Mouse (Mus musculus) midbrain, postnatal 0 days (tissue): ENCODE results near the gene Sgsm3. TPM values are rescaled to one million over a fixed set of nuclear protein-coding genes. Genes with fewer than 3 reads are reported as not detected.

ENCODE experiments used
- ATAC-seq: fragments of 200-750 bp; cut with Nextera tagmentation; 2 replicates; pipeline ENCODE4 v1.8.0; 2017; ENCODE audit warnings: moderate number of reproducible peaks, mild to moderate bottlenecking, moderate TSS enrichment, moderate library complexity; ENCODE audit not compliant: low FRiP score
- DNase-seq: peaks from one replicate; pipeline ENCODE4 v3.0.0-alpha.2; 2015; ENCODE audit warnings: low spot score
- H3K27ac ChIP-seq: fragments of 300-500 bp; sonication (generic); 2 replicates; pipeline ENCODE4 v1.5.1; 2014; ENCODE audit warnings: low read depth, mild to moderate bottlenecking, low read length, mixed read lengths
- H3K27me3 ChIP-seq: fragments of 300-500 bp; sonication (generic); 2 replicates; pipeline ENCODE4 v1.6.1; 2014; ENCODE audit warnings: low read length, control low read depth, mixed read lengths; ENCODE audit not compliant: insufficient read depth
- H3K36me3 ChIP-seq: fragments of 300-500 bp; sonication (generic); 2 replicates; pipeline ENCODE4 v1.6.1; 2014; ENCODE audit warnings: low read length, control low read depth, mixed read lengths; ENCODE audit not compliant: insufficient read depth
- H3K4me1 ChIP-seq: fragments of 300-500 bp; sonication (generic); 2 replicates; pipeline ENCODE4 v1.6.1; 2014; ENCODE audit warnings: mild to moderate bottlenecking, control low read depth, antibody characterized with exemption, low read length, mixed read lengths; ENCODE audit not compliant: insufficient read depth
- H3K4me2 ChIP-seq: fragments of 300-500 bp; sonication (generic); 2 replicates; pipeline ENCODE4 v1.6.1; 2014; ENCODE audit warnings: low read depth, mild to moderate bottlenecking, low read length, mixed read lengths; ENCODE audit not compliant: poor library complexity, severe bottlenecking
- H3K4me3 ChIP-seq: fragments of 300-500 bp; sonication (generic); 2 replicates; pipeline ENCODE4 v1.5.1; 2014; ENCODE audit warnings: low read depth, mild to moderate bottlenecking, low read length, moderate library complexity
- H3K9ac ChIP-seq: fragments of 300-500 bp; sonication (generic); replicated peaks from 2 replicates; pipeline ENCODE4 v1.6.1; 2014; ENCODE audit warnings: mild to moderate bottlenecking, low read length, moderate library complexity, mixed read lengths; ENCODE audit not compliant: poor library complexity, severe bottlenecking
- H3K9me3 ChIP-seq: fragments of 300-500 bp; sonication (generic); 2 replicates; pipeline ENCODE4 v1.6.1; 2016; ENCODE audit warnings: low read length, control low read depth
- CTCF ChIP-seq: IDR thresholded peaks from 2 replicates; pipeline ENCODE4 v1.5.1; 2016; ENCODE audit warnings: antibody characterized with exemption, mild to moderate bottlenecking
- WGBS: fragments of 180-500 bp; shearing (Covaris S2); extraction: QIAGEN DNeasy Blood & Tissue Kit; methylation state at CpG from one replicate; pipeline ENCODE4 v1.1.7; 2014; 5-methylcytosine and 5-hydroxymethylcytosine counted together
- polyA plus RNA-seq: library from polyadenylated mRNA; unstranded; fragments of >200 nt; fragmentation: Nextera tagmentation; extraction: Ambion mirVana; gene quantifications from 2 replicates; pipeline ENCODE4 v1.2.1, GENCODE M21; 2015
- total RNA-seq: library from RNA; depleted of rRNA; stranded (reverse); fragments of >200 nt; gene quantifications from 2 replicates; pipeline ENCODE4 v1.2.3, GENCODE M21; 2014

Sgsm3 gene
- total and polyA plus RNA-seq, 2 experiments from 2014 or later = 68.4 to 83.9 TPM

DNA sequence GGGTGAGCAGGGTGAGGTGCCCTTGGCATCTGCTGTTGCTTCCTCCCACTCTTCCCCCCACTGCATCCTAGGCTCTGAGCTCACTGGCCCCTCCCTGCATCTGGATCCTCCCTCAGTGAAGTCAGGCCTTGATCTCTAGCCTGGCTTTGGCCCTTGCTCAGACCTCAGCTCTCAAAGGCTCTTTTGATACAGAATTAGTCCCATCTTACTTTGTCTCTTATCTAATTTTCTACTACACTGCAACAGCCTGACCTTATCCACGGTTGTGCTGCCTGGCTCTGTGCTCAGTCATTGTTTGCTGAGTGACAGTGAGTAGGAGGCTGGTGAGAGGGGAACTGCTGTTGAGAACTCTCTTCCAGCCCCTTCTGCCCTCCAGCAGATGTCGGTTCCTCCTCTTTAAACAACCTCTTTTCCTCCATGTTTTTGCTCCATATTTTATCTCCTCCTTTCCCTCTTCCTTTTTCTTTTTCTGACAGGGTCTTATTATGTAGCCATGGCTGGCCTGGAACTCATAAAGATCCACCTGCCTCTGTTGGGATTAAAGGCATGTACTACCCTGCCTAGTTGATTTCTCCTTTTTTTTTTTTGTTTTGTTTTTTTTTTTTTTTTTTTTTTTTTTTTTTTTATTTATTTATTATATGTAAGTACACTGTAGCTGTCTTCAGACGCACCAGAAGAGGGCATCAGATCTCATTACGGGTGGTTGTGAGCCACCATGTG, 23.0 kb downstream of the Sgsm3 start:
- 43% methylated on average over 2 of the region's 4 CpGs for WGBS

DNA sequence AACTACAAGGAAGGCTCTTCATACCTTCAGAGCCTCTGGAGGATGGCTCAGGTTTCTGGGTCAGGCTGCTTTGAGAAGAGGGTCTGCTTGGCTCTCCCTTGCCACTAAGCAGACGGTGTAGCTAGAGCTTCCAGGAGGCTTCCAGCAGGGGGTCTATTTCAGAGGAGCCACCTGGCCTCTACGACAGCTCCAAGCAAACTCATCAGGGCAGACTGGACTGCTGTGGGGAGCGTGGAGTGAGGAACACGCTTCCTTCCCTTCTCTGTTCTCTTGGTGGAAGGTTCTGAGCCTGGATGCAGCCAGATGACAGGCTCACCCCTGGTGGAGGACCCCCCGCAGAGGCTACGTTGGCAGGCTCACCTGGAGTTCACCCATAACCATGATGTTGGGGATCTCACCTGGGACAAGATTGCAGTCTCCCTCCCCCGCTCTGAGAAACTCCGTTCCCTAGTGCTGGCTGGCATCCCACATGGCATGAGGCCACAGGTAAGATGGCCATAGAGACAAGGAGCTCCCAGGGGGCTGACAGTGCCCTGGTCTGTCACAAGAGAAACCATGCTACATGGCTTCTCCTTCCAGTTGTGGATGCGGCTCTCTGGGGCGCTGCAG, 28.7 kb downstream of the Sgsm3 start:
- WGBS = 82% methylated on average over 10 of the region's 10 CpGs
- no peak for TF ChIP-seq CTCF
- peaks cover 61% of the 10 kb centered on the region for H3K36me3 ChIP-seq
- H3K27ac ChIP-seq = no peak overlapping the region
- ATAC-seq (no peak), DNase-seq (no peak)
- no peaks in the 10 kb centered on the region for H3K4me1 ChIP-seq
- no peak overlapping the region for H3K4me3 ChIP-seq
- H3K9ac ChIP-seq = no peak overlapping the region
- no peaks in the 10 kb centered on the region for H3K27me3 ChIP-seq
- no peaks in the 10 kb centered on the region for H3K9me3 ChIP-seq
- no peak overlapping the region for H3K4me2 ChIP-seq

More for the DNA sequence above, 23.0 kb downstream of the Sgsm3 start:
- Histone ChIP-seq H3K27ac (no peak overlapping the region), H3K4me2 (no peak overlapping the region), H3K4me1 (no peaks in the 10 kb centered on the region), H3K4me3 (no peak overlapping the region), H3K9ac (no peak overlapping the region), H3K9me3 (no peaks in the 10 kb centered on the region), H3K36me3 (peaks cover 13% of the 10 kb centered on the region), H3K27me3 (no peaks in the 10 kb centered on the region)
- TF ChIP-seq CTCF = no peak
- no peak for ATAC-seq
- DNase-seq = no peak

DNA sequence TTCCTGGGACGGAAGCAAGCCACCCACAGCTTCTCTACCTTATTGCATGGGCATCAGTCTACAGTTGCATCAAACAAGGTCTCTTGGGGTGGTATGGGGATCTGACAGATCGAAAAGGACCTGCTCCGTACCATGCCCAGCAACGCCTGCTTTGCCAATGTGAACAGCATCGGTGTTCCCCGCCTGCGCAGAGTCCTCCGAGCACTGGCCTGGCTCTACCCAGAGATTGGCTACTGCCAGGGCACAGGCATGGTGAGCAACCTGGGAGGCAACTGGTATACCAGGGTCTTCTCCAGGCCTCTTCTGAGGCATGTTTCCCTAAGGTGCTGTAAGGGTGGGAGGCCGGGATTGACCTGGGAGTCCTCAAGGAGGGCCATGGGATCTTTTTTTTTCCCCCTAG, 29.8 kb downstream of the Sgsm3 start:
- no peak overlapping the region for H3K9ac ChIP-seq
- no peak overlapping the region for H3K27ac ChIP-seq
- ATAC-seq (no peak), DNase-seq (no peak)
- no peak overlapping the region for H3K4me3 ChIP-seq
- no peaks in the 10 kb centered on the region for H3K4me1 ChIP-seq
- no peaks in the 10 kb centered on the region for H3K9me3 ChIP-seq
- H3K27me3 ChIP-seq = no peaks in the 10 kb centered on the region
- 93% methylated on average over 9 of the region's 9 CpGs for WGBS
- H3K4me2 ChIP-seq = no peak overlapping the region
- no peak for TF ChIP-seq CTCF
- peaks cover 72% of the 10 kb centered on the region for H3K36me3 ChIP-seq

DNA sequence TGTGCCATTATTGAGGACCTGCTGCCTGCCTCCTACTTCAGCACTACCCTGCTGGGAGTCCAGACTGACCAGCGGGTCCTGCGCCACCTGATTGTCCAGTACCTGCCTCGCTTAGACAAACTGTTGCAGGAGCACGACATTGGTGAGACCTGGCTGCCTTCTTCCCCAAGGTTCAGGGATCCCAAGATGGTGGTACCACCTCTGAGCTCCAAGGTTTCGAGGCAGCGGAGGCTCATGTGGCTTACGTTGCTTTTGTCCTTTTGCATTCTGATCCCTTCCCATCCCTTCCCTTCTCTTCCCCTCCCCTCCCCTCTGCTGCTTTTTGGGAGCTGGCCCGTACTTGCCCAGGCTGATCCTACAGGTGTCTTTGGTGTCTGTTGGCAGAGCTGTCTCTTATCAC, 30.3 kb downstream of the Sgsm3 start:
- Histone ChIP-seq H3K9ac (no peak overlapping the region), H3K4me2 (no peak overlapping the region), H3K4me3 (no peak overlapping the region), H3K9me3 (no peaks in the 10 kb centered on the region), H3K27ac (no peak overlapping the region), H3K4me1 (no peaks in the 10 kb centered on the region), H3K36me3 (peaks cover 74% of the 10 kb centered on the region), H3K27me3 (no peaks in the 10 kb centered on the region)
- WGBS = 87% methylated on average over 8 of the region's 8 CpGs
- DNase-seq = no peak
- no peak for ATAC-seq
- no peak for TF ChIP-seq CTCF

DNA sequence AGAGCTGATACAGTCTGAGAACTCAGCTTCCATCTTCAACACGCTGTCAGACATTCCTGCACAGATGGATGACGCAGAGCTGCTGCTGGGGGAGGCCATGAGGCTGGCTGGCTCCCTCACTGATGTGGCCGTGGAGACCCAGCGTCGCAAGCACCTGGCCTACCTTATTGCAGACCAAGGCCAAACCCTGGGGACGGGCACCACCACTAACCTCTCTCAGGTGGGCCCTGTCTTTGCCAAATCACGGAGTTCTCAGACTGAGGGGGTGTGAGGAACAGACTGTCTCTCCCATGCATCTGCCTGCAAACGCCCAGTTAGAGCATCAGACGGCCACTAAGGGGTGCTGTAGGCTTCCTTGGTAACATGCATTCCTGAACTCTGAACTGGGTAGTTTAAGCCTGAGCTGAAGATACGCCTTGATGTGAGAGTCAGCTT, 31.1 kb downstream of the Sgsm3 start:
- WGBS = 69% methylated on average over 10 of the region's 10 CpGs
- Histone ChIP-seq H3K27me3 (no peaks in the 10 kb centered on the region), H3K36me3 (peaks cover 73% of the 10 kb centered on the region), H3K9ac (no peak overlapping the region), H3K4me1 (no peaks in the 10 kb centered on the region), H3K4me2 (no peak overlapping the region), H3K27ac (no peak overlapping the region), H3K9me3 (no peaks in the 10 kb centered on the region), H3K4me3 (no peak overlapping the region)
- no peak for ATAC-seq
- peak; percentile 62 for TF ChIP-seq CTCF
- peak; percentile 33 for DNase-seq

DNA sequence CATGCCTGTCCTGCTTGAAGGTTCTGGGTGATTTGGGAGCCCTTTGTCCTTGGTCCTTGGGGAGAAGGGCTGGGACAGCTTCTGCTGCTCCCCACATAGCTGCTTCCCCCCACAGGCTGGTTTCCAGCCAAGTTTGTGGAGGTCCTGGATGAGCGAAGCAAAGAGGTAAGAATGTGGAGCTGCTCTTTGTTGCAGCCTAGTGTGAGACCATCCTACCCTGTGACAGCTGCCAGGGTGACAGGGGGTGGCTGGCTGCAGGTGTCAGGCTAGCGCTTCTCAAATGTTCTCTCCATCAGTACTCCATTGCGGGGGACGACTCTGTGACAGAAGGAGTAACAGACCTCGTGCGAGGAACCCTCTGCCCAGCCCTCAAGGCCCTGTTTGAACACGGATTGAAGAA, 32.5 kb downstream of the Sgsm3 start:
- Histone ChIP-seq H3K36me3 (peaks cover 79% of the 10 kb centered on the region), H3K4me3 (no peak overlapping the region), H3K4me1 (no peaks in the 10 kb centered on the region), H3K4me2 (no peak overlapping the region), H3K9ac (no peak overlapping the region), H3K27ac (no peak overlapping the region), H3K27me3 (no peaks in the 10 kb centered on the region), H3K9me3 (no peaks in the 10 kb centered on the region)
- no peak for ATAC-seq
- no peak for TF ChIP-seq CTCF
- DNase-seq = peak; percentile 23
- WGBS = 89% methylated on average over 7 of the region's 7 CpGs
